Mouse (Mus musculus) embryonic facial prominence, embryonic 15.5 days (tissue): ENCODE measurements around the gene Arsb. TPM values are rescaled to one million over a fixed set of nuclear protein-coding genes. Genes with fewer than 3 reads are reported as not detected.

Experiments used
- ATAC-seq: fragments of 200-750 bp; cut with Nextera tagmentation; 2 replicates; pipeline ENCODE4 v1.8.0; 2017; ENCODE audit warnings: low read depth, moderate TSS enrichment; ENCODE audit not compliant: insufficient number of reproducible peaks, low FRiP score, low TSS enrichment
- H3K27ac ChIP-seq: fragments of 300-500 bp; sonication (generic); replicated peaks from 2 replicates; pipeline ENCODE4 v1.5.1; 2015; ENCODE audit warnings: mild to moderate bottlenecking, inconsistent platforms
- H3K27me3 ChIP-seq: fragments of 300-500 bp; sonication (generic); 2 replicates; pipeline ENCODE4 v1.6.1; 2015; ENCODE audit warnings: inconsistent platforms
- H3K36me3 ChIP-seq: fragments of 300-500 bp; sonication (generic); 2 replicates; pipeline ENCODE4 v1.6.1; 2015; ENCODE audit warnings: mild to moderate bottlenecking, inconsistent platforms
- H3K4me1 ChIP-seq: fragments of 300-500 bp; sonication (generic); 2 replicates; pipeline ENCODE4 v1.6.1; 2015; ENCODE audit warnings: inconsistent platforms
- H3K4me2 ChIP-seq: fragments of 300-500 bp; sonication (generic); replicated peaks from 2 replicates; pipeline ENCODE4 v1.6.1; 2015; ENCODE audit warnings: mild to moderate bottlenecking, inconsistent platforms
- H3K4me3 ChIP-seq: fragments of 300-500 bp; sonication (generic); replicated peaks from 2 replicates; pipeline ENCODE4 v1.5.1; 2015; ENCODE audit warnings: mild to moderate bottlenecking, inconsistent platforms
- H3K9ac ChIP-seq: fragments of 300-500 bp; sonication (generic); 2 replicates; pipeline ENCODE4 v1.6.1; 2015; ENCODE audit warnings: inconsistent platforms
- H3K9me3 ChIP-seq: fragments of 300-500 bp; sonication (generic); replicated peaks from 2 replicates; pipeline ENCODE4 v1.6.1; 2016; ENCODE audit warnings: inconsistent platforms
- WGBS: fragments of 180-500 bp; shearing (Covaris S2); methylation state at CpG from one replicate; pipeline ENCODE4 v1.1.7; 2015; 5-methylcytosine and 5-hydroxymethylcytosine counted together
- polyA plus RNA-seq: library from polyadenylated mRNA; unstranded; fragments of >200 nt; fragmentation: Nextera tagmentation; extraction: Ambion mirVana; gene quantifications from 2 replicates; pipeline ENCODE4 v1.2.1, GENCODE M21; 2015

Gene Arsb
- polyA plus RNA-seq, 1 experiment from 2014 or later, result 21.5 TPM

- no peak for ATAC-seq
- no peaks in the 10 kb centered on the region for H3K4me1 ChIP-seq
- H3K27ac ChIP-seq, result no peak overlapping the region
- 79% methylated on average over 7 of the region's 7 CpGs for WGBS
- no peaks in the 10 kb centered on the region for H3K27me3 ChIP-seq
- H3K36me3 ChIP-seq, result no peaks in the 10 kb centered on the region
- H3K4me3 ChIP-seq, result no peak overlapping the region
- H3K9ac ChIP-seq, result no peak overlapping the region
- no peak overlapping the region for H3K4me2 ChIP-seq
- no peaks in the 10 kb centered on the region for H3K9me3 ChIP-seq
Measured at GRCm38 (mm10) chr13:93825792-93826558, 54.5 kb downstream of the Arsb start.

GRCm38 (mm10) chr13:93827745-93828144, 56.3 kb downstream of the Arsb start:
- no peak overlapping the region for H3K9ac ChIP-seq

GRCm38 (mm10) chr13:93829565-93830293, 58.3 kb downstream of the Arsb start:
- Histone ChIP-seq H3K4me3 (no peak overlapping the region), H3K36me3 (no peaks in the 10 kb centered on the region), H3K9me3 (peaks cover 3% of the 10 kb centered on the region; the same call in 1 of the 2 replicates), H3K4me1 (no peaks in the 10 kb centered on the region), H3K27ac (no peak overlapping the region), H3K9ac (no peak overlapping the region), H3K27me3 (no peaks in the 10 kb centered on the region), H3K4me2 (no peak overlapping the region)
- 45% methylated on average over 2 of the region's 2 CpGs for WGBS
- no peak for ATAC-seq

More at GRCm38 (mm10) chr13:93827745-93828144, 56.3 kb downstream of the Arsb start:
- Histone ChIP-seq H3K27me3 (no peaks in the 10 kb centered on the region), H3K36me3 (no peaks in the 10 kb centered on the region), H3K9me3 (peaks cover 3% of the 10 kb centered on the region; the same call in 1 of the 2 replicates), H3K4me2 (no peak overlapping the region), H3K27ac (no peak overlapping the region), H3K4me1 (no peaks in the 10 kb centered on the region), H3K4me3 (no peak overlapping the region)
- 72% methylated on average over 2 of the region's 2 CpGs for WGBS
- no peak for ATAC-seq

GRCm38 (mm10) chr13:93830294-93830645, 58.8 kb downstream of the Arsb start:
- Histone ChIP-seq H3K4me1 (no peaks in the 10 kb centered on the region), H3K36me3 (no peaks in the 10 kb centered on the region), H3K4me3 (no peak overlapping the region), H3K9me3 (peaks cover 3% of the 10 kb centered on the region; the same call in 1 of the 2 replicates), H3K4me2 (no peak overlapping the region), H3K9ac (no peak overlapping the region), H3K27me3 (no peaks in the 10 kb centered on the region), H3K27ac (no peak overlapping the region)
- WGBS, result 81% methylated on average over 6 of the region's 6 CpGs
- no peak for ATAC-seq

- Histone ChIP-seq H3K9me3 (no peaks in the 10 kb centered on the region), H3K36me3 (no peaks in the 10 kb centered on the region), H3K4me2 (no peak overlapping the region), H3K9ac (no peak overlapping the region), H3K4me1 (peaks cover 30% of the 10 kb centered on the region), H3K4me3 (no peak overlapping the region), H3K27ac (peak overlapping the region; percentile 88), H3K27me3 (no peaks in the 10 kb centered on the region)
- ATAC-seq, result no peak
- 67% methylated on average over 12 of the region's 12 CpGs for WGBS
Measured at GRCm38 (mm10) chr13:93837481-93838225, 66.2 kb downstream of the Arsb start.

GRCm38 (mm10) chr13:93838431-93839136, 67.2 kb downstream of the Arsb start:
- H3K27ac ChIP-seq, result peak overlapping the region; percentile 88
- no peak overlapping the region for H3K4me3 ChIP-seq
- no peaks in the 10 kb centered on the region for H3K36me3 ChIP-seq
- no peaks in the 10 kb centered on the region for H3K27me3 ChIP-seq
- H3K9ac ChIP-seq, result no peak overlapping the region
- H3K9me3 ChIP-seq, result no peaks in the 10 kb centered on the region
- H3K4me2 ChIP-seq, result 0 out of 2 replicates have a peak overlapping the region, but pooled peaks have one; percentile 12
- 27% methylated on average over 8 of the region's 8 CpGs for WGBS
- ATAC-seq, result no peak; the same call in 1 of the 2 replicates
- H3K4me1 ChIP-seq, result peaks cover 30% of the 10 kb centered on the region

- no peaks in the 10 kb centered on the region for H3K36me3 ChIP-seq
- 10% methylated on average over 10 of the region's 10 CpGs for WGBS
- peak overlapping the region; percentile 88 for H3K27ac ChIP-seq
- H3K9me3 ChIP-seq, result no peaks in the 10 kb centered on the region
- peak; percentile 90 for ATAC-seq
- no peak overlapping the region for H3K4me3 ChIP-seq
- no peak overlapping the region for H3K9ac ChIP-seq
- no peaks in the 10 kb centered on the region for H3K27me3 ChIP-seq
- H3K4me2 ChIP-seq, result 0 out of 2 replicates have a peak overlapping the region, but pooled peaks have one; percentile 12
- peaks cover 30% of the 10 kb centered on the region for H3K4me1 ChIP-seq
Measured at GRCm38 (mm10) chr13:93839137-93839630, 67.8 kb downstream of the Arsb start.

- peak overlapping the region; percentile 88 for H3K27ac ChIP-seq
- no peaks in the 10 kb centered on the region for H3K27me3 ChIP-seq
- no peak overlapping the region for H3K9ac ChIP-seq
- H3K4me3 ChIP-seq, result no peak overlapping the region
- no peak overlapping the region for H3K4me2 ChIP-seq
- no peaks in the 10 kb centered on the region for H3K9me3 ChIP-seq
- no peak for ATAC-seq
- WGBS, result 14% methylated on average over 2 of the region's 2 CpGs
- peaks cover 30% of the 10 kb centered on the region for H3K4me1 ChIP-seq
- no peaks in the 10 kb centered on the region for H3K36me3 ChIP-seq
Measured at GRCm38 (mm10) chr13:93839721-93840120, 68.3 kb downstream of the Arsb start.

GRCm38 (mm10) chr13:93840146-93840545, 68.7 kb downstream of the Arsb start:
- H3K9ac ChIP-seq, result no peak overlapping the region
- no peak overlapping the region for H3K4me2 ChIP-seq
- H3K36me3 ChIP-seq, result no peaks in the 10 kb centered on the region
- H3K27me3 ChIP-seq, result no peaks in the 10 kb centered on the region
- H3K4me1 ChIP-seq, result peaks cover 30% of the 10 kb centered on the region
- 41% methylated on average over 2 of the region's 2 CpGs for WGBS
- H3K9me3 ChIP-seq, result no peaks in the 10 kb centered on the region
- no peak overlapping the region for H3K4me3 ChIP-seq
- peak overlapping the region; percentile 88 for H3K27ac ChIP-seq
- no peak for ATAC-seq

GRCm38 (mm10) chr13:93846831-93847518, 75.5 kb downstream of the Arsb start:
- no peaks in the 10 kb centered on the region for H3K9me3 ChIP-seq
- no peak overlapping the region for H3K27ac ChIP-seq
- WGBS, result 54% methylated on average over 10 of the region's 10 CpGs
- no peak overlapping the region for H3K9ac ChIP-seq
- peaks cover 3% of the 10 kb centered on the region; the same call in 1 of the 2 replicates for H3K4me1 ChIP-seq
- no peaks in the 10 kb centered on the region for H3K36me3 ChIP-seq
- ATAC-seq, result no peak
- H3K4me3 ChIP-seq, result no peak overlapping the region
- H3K4me2 ChIP-seq, result no peak overlapping the region
- no peaks in the 10 kb centered on the region for H3K27me3 ChIP-seq
